Mouse (Mus musculus): ENCODE data around the gene Cxcl12. TPM values are rescaled to one million over a fixed set of nuclear protein-coding genes. Genes with fewer than 3 reads are reported as not detected.

Gene Cxcl12
- polyA plus RNA-seq, 1 experiment from 2014 or later: 157 TPM

GRCm38 (mm10) chr6:117169051-117169909, 945 bp downstream of the Cxcl12 start:
- under 1% methylated on average over 46 of the region's 46 CpGs for WGBS (ENCODE audit: insufficient replicate concordance)
- no peaks in the 10 kb centered on the region for H3K9me3 ChIP-seq (replicated peaks; ENCODE audit: control insufficient read depth, low read length)
- no peak overlapping the region for H3K27ac ChIP-seq (ENCODE audit: low read depth, low read length)
- peak overlapping the region; percentile 53 for H3K4me3 ChIP-seq (ENCODE audit: low read depth, low read length)
- H3K4me2 ChIP-seq: peak overlapping the region; percentile 81
- peaks cover 10% of the 10 kb centered on the region; the same call in 1 of the 2 replicates for H3K4me1 ChIP-seq (ENCODE audit: control insufficient read depth, insufficient read depth, low read length)
- ATAC-seq (replicated peaks; ENCODE audit: insufficient number of reproducible peaks, low FRiP score, low TSS enrichment): no peak
- H3K9ac ChIP-seq (ENCODE audit: low read depth, low read length): peak overlapping the region; percentile 80
- peaks cover 54% of the 10 kb centered on the region for H3K27me3 ChIP-seq (ENCODE audit: control insufficient read depth, insufficient read depth, low read length)
- no peaks in the 10 kb centered on the region for H3K36me3 ChIP-seq (ENCODE audit: control insufficient read depth, insufficient read depth, low read length)

- no peaks in the 10 kb centered on the region for H3K36me3 ChIP-seq (ENCODE audit: control insufficient read depth, insufficient read depth, low read length)
- no peak for ATAC-seq (replicated peaks; ENCODE audit: insufficient number of reproducible peaks, low FRiP score, low TSS enrichment)
- H3K4me1 ChIP-seq (ENCODE audit: control insufficient read depth, insufficient read depth, low read length): peaks cover 10% of the 10 kb centered on the region; the same call in 1 of the 2 replicates
- 26% methylated on average over 10 of the region's 10 CpGs for WGBS (ENCODE audit: insufficient replicate concordance)
- peak overlapping the region; percentile 53 for H3K4me3 ChIP-seq (ENCODE audit: low read depth, low read length)
- H3K9me3 ChIP-seq (replicated peaks; ENCODE audit: control insufficient read depth, low read length): no peaks in the 10 kb centered on the region
- H3K4me2 ChIP-seq: peak overlapping the region; percentile 81
- H3K9ac ChIP-seq (ENCODE audit: low read depth, low read length): peak overlapping the region; percentile 80; the same call in 1 of the 2 replicates
- H3K27me3 ChIP-seq (ENCODE audit: control insufficient read depth, insufficient read depth, low read length): peaks cover 54% of the 10 kb centered on the region
- H3K27ac ChIP-seq (ENCODE audit: low read depth, low read length): no peak overlapping the region
Measured at GRCm38 (mm10) chr6:117169910-117170747, 1.8 kb downstream of the Cxcl12 start.

GRCm38 (mm10) chr6:117172358-117172757, 4.0 kb downstream of the Cxcl12 start:
- ATAC-seq (replicated peaks; ENCODE audit: insufficient number of reproducible peaks, low FRiP score, low TSS enrichment): no peak
- Histone ChIP-seq H3K27me3 (ENCODE audit: control insufficient read depth, insufficient read depth, low read length) (peaks cover 50% of the 10 kb centered on the region), H3K9ac (ENCODE audit: low read depth, low read length) (no peak overlapping the region), H3K9me3 (replicated peaks; ENCODE audit: control insufficient read depth, low read length) (no peaks in the 10 kb centered on the region), H3K36me3 (ENCODE audit: control insufficient read depth, insufficient read depth, low read length) (no peaks in the 10 kb centered on the region), H3K4me2 (no peak overlapping the region), H3K4me1 (ENCODE audit: control insufficient read depth, insufficient read depth, low read length) (peaks cover 9% of the 10 kb centered on the region; the same call in 1 of the 2 replicates), H3K27ac (ENCODE audit: low read depth, low read length) (no peak overlapping the region), H3K4me3 (ENCODE audit: low read depth, low read length) (no peak overlapping the region)
- WGBS (ENCODE audit: insufficient replicate concordance): 76% methylated on average over 6 of the region's 6 CpGs

GRCm38 (mm10) chr6:117173876-117174275, 5.5 kb downstream of the Cxcl12 start:
- Histone ChIP-seq H3K27me3 (ENCODE audit: control insufficient read depth, insufficient read depth, low read length) (peaks cover 43% of the 10 kb centered on the region), H3K4me3 (ENCODE audit: low read depth, low read length) (no peak overlapping the region), H3K27ac (ENCODE audit: low read depth, low read length) (no peak overlapping the region), H3K4me2 (no peak overlapping the region), H3K4me1 (ENCODE audit: control insufficient read depth, insufficient read depth, low read length) (0 out of 2 replicates have a peak, but pooled peaks cover 8% of the 10 kb centered on the region), H3K36me3 (ENCODE audit: control insufficient read depth, insufficient read depth, low read length) (no peaks in the 10 kb centered on the region), H3K9me3 (replicated peaks; ENCODE audit: control insufficient read depth, low read length) (no peaks in the 10 kb centered on the region), H3K9ac (ENCODE audit: low read depth, low read length) (no peak overlapping the region)
- 12% methylated on average over 11 of the region's 11 CpGs for WGBS (ENCODE audit: insufficient replicate concordance)
- no peak for ATAC-seq (replicated peaks; ENCODE audit: insufficient number of reproducible peaks, low FRiP score, low TSS enrichment)

- no peaks in the 10 kb centered on the region for H3K9me3 ChIP-seq (replicated peaks; ENCODE audit: control insufficient read depth, low read length)
- no peak for ATAC-seq (replicated peaks; ENCODE audit: insufficient number of reproducible peaks, low FRiP score, low TSS enrichment)
- no peak overlapping the region for H3K27ac ChIP-seq (ENCODE audit: low read depth, low read length)
- WGBS (ENCODE audit: insufficient replicate concordance): 64% methylated on average over 2 of the region's 2 CpGs
- no peaks in the 10 kb centered on the region for H3K36me3 ChIP-seq (ENCODE audit: control insufficient read depth, insufficient read depth, low read length)
- no peak overlapping the region for H3K4me3 ChIP-seq (ENCODE audit: low read depth, low read length)
- H3K4me2 ChIP-seq: no peak overlapping the region
- H3K9ac ChIP-seq (ENCODE audit: low read depth, low read length): no peak overlapping the region
- peaks cover 10% of the 10 kb centered on the region; the same call in 1 of the 2 replicates for H3K4me1 ChIP-seq (ENCODE audit: control insufficient read depth, insufficient read depth, low read length)
- peaks cover 37% of the 10 kb centered on the region for H3K27me3 ChIP-seq (ENCODE audit: control insufficient read depth, insufficient read depth, low read length)
Measured at GRCm38 (mm10) chr6:117175113-117175793, 6.9 kb downstream of the Cxcl12 start.

- Histone ChIP-seq H3K27me3 (ENCODE audit: control insufficient read depth, insufficient read depth, low read length) (peaks cover 26% of the 10 kb centered on the region), H3K9ac (ENCODE audit: low read depth, low read length) (no peak overlapping the region), H3K27ac (ENCODE audit: low read depth, low read length) (no peak overlapping the region), H3K36me3 (ENCODE audit: control insufficient read depth, insufficient read depth, low read length) (no peaks in the 10 kb centered on the region), H3K9me3 (replicated peaks; ENCODE audit: control insufficient read depth, low read length) (no peaks in the 10 kb centered on the region), H3K4me1 (ENCODE audit: control insufficient read depth, insufficient read depth, low read length) (peaks cover 14% of the 10 kb centered on the region), H3K4me2 (no peak overlapping the region), H3K4me3 (ENCODE audit: low read depth, low read length) (no peak overlapping the region)
- ATAC-seq (replicated peaks; ENCODE audit: insufficient number of reproducible peaks, low FRiP score, low TSS enrichment): no peak
- WGBS (ENCODE audit: insufficient replicate concordance): 26% methylated on average over 5 of the region's 5 CpGs
Measured at GRCm38 (mm10) chr6:117176406-117176805, 8.1 kb downstream of the Cxcl12 start.

GRCm38 (mm10) chr6:117180303-117180702, 12.0 kb downstream of the Cxcl12 start:
- Histone ChIP-seq H3K4me3 (ENCODE audit: low read depth, low read length) (no peak overlapping the region), H3K9ac (ENCODE audit: low read depth, low read length) (no peak overlapping the region), H3K4me1 (ENCODE audit: control insufficient read depth, insufficient read depth, low read length) (peaks cover 11% of the 10 kb centered on the region), H3K36me3 (ENCODE audit: control insufficient read depth, insufficient read depth, low read length) (no peaks in the 10 kb centered on the region), H3K27ac (ENCODE audit: low read depth, low read length) (no peak overlapping the region), H3K27me3 (ENCODE audit: control insufficient read depth, insufficient read depth, low read length) (peaks cover 15% of the 10 kb centered on the region), H3K9me3 (replicated peaks; ENCODE audit: control insufficient read depth, low read length) (no peaks in the 10 kb centered on the region), H3K4me2 (no peak overlapping the region)
- 45% methylated on average over 6 of the region's 6 CpGs for WGBS (ENCODE audit: insufficient replicate concordance)
- no peak for ATAC-seq (replicated peaks; ENCODE audit: insufficient number of reproducible peaks, low FRiP score, low TSS enrichment)

GRCm38 (mm10) chr6:117185381-117185780, 17.0 kb downstream of the Cxcl12 start:
- 77% methylated on average over 4 of the region's 4 CpGs for WGBS (ENCODE audit: insufficient replicate concordance)

More at GRCm38 (mm10) chr6:117185381-117185780, 17.0 kb downstream of the Cxcl12 start:
- peaks cover 7% of the 10 kb centered on the region for H3K4me1 ChIP-seq (ENCODE audit: control insufficient read depth, insufficient read depth, low read length)
- H3K9ac ChIP-seq (ENCODE audit: low read depth, low read length): no peak overlapping the region
- peaks cover 2% of the 10 kb centered on the region; the same call in 1 of the 2 replicates for H3K27me3 ChIP-seq (ENCODE audit: control insufficient read depth, insufficient read depth, low read length)
- ATAC-seq (replicated peaks; ENCODE audit: insufficient number of reproducible peaks, low FRiP score, low TSS enrichment): no peak
- no peaks in the 10 kb centered on the region for H3K36me3 ChIP-seq (ENCODE audit: control insufficient read depth, insufficient read depth, low read length)
- H3K27ac ChIP-seq (ENCODE audit: low read depth, low read length): no peak overlapping the region
- no peaks in the 10 kb centered on the region for H3K9me3 ChIP-seq (replicated peaks; ENCODE audit: control insufficient read depth, low read length)
- no peak overlapping the region for H3K4me3 ChIP-seq (ENCODE audit: low read depth, low read length)
- H3K4me2 ChIP-seq: no peak overlapping the region
